10 mouse cellular contexts compared by ENCODE assay signal in the genomic region with DNA sequence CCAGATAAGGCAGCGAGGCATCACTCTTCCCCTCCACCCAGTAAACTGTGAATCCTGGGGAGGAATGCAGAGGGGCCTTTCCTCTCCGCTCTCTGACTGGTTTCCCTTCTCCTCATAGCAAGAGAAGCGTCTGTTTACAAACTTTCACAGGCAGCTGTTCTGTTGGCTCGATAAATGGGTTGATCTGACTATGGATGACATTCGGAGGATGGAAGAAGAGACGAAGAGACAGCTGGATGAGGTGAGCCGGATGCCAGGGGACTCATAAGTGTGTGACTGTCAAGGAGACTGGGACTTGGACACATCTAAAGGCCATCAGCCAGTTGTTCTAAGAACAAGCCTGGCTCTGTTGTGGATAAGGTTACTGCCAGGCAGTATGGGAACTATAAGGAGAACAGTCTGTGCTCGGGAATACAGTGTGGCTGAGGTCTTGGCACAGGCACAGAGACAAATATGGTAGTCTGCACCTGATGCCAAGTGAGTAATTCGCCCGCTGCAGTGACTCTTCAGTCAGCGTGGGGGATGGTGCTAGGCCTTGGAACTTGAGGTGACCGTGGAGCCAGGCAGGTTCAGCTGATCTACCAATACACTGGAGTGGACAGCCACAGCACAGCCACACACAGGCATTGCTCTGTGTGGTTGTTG. TPM values are rescaled to one million over a fixed set of nuclear protein-coding genes. Genes with fewer than 3 reads are reported as not detected.
DNase-seq lines count a peak whose midpoint lies in the region; ATAC-seq lines count a peak whose summit lies in the region.
"Had no signal": no experiment of that assay in that cellular context is flagged by ENCODE, and none has a peak within 500 bp of the region (broad histone marks: within the 10 kb centered on the region; RNA-seq: fewer than 3 reads in every experiment).

No protein-coding gene starts in this region.

- H3K4me3 ChIP-seq in embryonic facial prominence, embryonic 15.5 days (replicated peaks), result no peak overlapping the region
- no peak overlapping the region for H3K4me3 ChIP-seq in liver, embryonic 12.5 days
- H3K4me3 ChIP-seq: erythroblast, embryonic 14.5 days; liver, embryonic 13.5 days had no signal

- no peak overlapping the region for H3K4me2 ChIP-seq in embryonic facial prominence, embryonic 15.5 days (replicated peaks)
- no peak overlapping the region for H3K4me2 ChIP-seq in liver, embryonic 12.5 days
- H3K4me2 ChIP-seq: liver, embryonic 13.5 days had no signal

- H3K36me3 ChIP-seq in embryonic facial prominence, embryonic 15.5 days, result peaks cover 74% of the 10 kb centered on the region
- H3K36me3 ChIP-seq in liver, embryonic 12.5 days, result peaks cover 77% of the 10 kb centered on the region

- DNase-seq in gastrocnemius, adult 18-20 months (ENCODE audit: low spot score), result peak; percentile 91
- DNase-seq in gastrocnemius, postnatal 4 days (ENCODE audit: low spot score in 2 of 2), result no peak
- DNase-seq in MN1 (ENCODE audit: low spot score), result peak; percentile 48
- peak; percentile 30 to 77 for DNase-seq in left cerebral cortex, postnatal 14 days (ENCODE audit: low spot score in 2 of 2)
- DNase-seq: liver, embryonic 13.5 days had no signal

- intact Hi-C loops in left cerebral cortex, postnatal 14 days (cut with DNase I), result no loop called here

- H3K27ac ChIP-seq in embryonic facial prominence, embryonic 15.5 days (replicated peaks), result peak overlapping the region; percentile 39; the same call in 1 of the 2 replicates
- H3K27ac ChIP-seq in liver, embryonic 12.5 days, result no peak overlapping the region
- H3K27ac ChIP-seq: liver, embryonic 13.5 days had no signal

- H3K9ac ChIP-seq in embryonic facial prominence, embryonic 15.5 days, result no peak overlapping the region
- no peak overlapping the region for H3K9ac ChIP-seq in liver, embryonic 12.5 days
- H3K9ac ChIP-seq: liver, embryonic 13.5 days had no signal

- 85% methylated on average over 12 of the region's 12 CpGs for WGBS in embryonic facial prominence, embryonic 15.5 days
- 84% methylated on average over 12 of the region's 12 CpGs for WGBS in liver, embryonic 12.5 days (ENCODE audit: insufficient replicate concordance)

- no peaks in the 10 kb centered on the region for H3K4me1 ChIP-seq in embryonic facial prominence, embryonic 15.5 days
- H3K4me1 ChIP-seq in liver, embryonic 12.5 days, result peaks cover 16% of the 10 kb centered on the region

- H3K27me3 ChIP-seq in embryonic facial prominence, embryonic 15.5 days, result no peaks in the 10 kb centered on the region
- no peaks in the 10 kb centered on the region for H3K27me3 ChIP-seq in liver, embryonic 12.5 days (replicated peaks)
- H3K27me3 ChIP-seq: liver, embryonic 13.5 days had no signal

- H3K9me3 ChIP-seq in embryonic facial prominence, embryonic 15.5 days (replicated peaks), result no peaks in the 10 kb centered on the region
- no peaks in the 10 kb centered on the region for H3K9me3 ChIP-seq in liver, embryonic 12.5 days (replicated peaks)
- H3K9me3 ChIP-seq: liver, embryonic 13.5 days had no signal

- no peak for ATAC-seq in embryonic facial prominence, embryonic 15.5 days (ENCODE audit: insufficient number of reproducible peaks, low FRiP score, low TSS enrichment, low read depth)
- ATAC-seq in megakaryocyte-erythroid progenitor cell, adult 5-6 weeks (replicated peaks; ENCODE audit: low FRiP score, low TSS enrichment, poor library complexity, severe bottlenecking), result no peak
- ATAC-seq in CD4-positive, CD25-positive, alpha-beta regulatory T cell, adult 4 months, result no peak
- ATAC-seq in liver, embryonic 12.5 days, result no peak

RNA-seq across cellular contexts. Expression of gene Inpp5k, which starts 10.5 kb away (rescaled TPM):
- 10 to 100 TPM; 24.6 to 25.0 TPM for total RNA-seq in gastrocnemius, adult 18-20 months (2021)
- total RNA-seq in gastrocnemius, postnatal 4 days (2021), result 10 to 100 TPM; 26.7 to 28.4 TPM
- polyA plus RNA-seq in embryonic facial prominence, embryonic 15.5 days (2015; fragmentation: Nextera tagmentation; extraction: Ambion mirVana), result 25.7 and 31.9 TPM in 2 replicates
- 10 to 100 TPM; 43.2 to 44.4 TPM for total RNA-seq in left cerebral cortex, postnatal 14 days (2021)
- total RNA-seq in megakaryocyte-erythroid progenitor cell, adult 5-6 weeks (2014; fragmentation: Nextera tagmentation), result 33.8 and 34.5 TPM in 2 replicates
- 19.9 and 26.5 TPM in 2 replicates for total RNA-seq in megakaryocyte-erythroid progenitor cell, adult 5-6 weeks (2017)
- polyA plus RNA-seq in CD4-positive, CD25-positive, alpha-beta regulatory T cell, adult 4 months (2017; shearing (Covaris generic)), result 100 to 1,000 TPM; 123 to 160 TPM
- 15.0 and 15.8 TPM in 2 replicates for polyA plus RNA-seq in liver, embryonic 12.5 days (2016; fragmentation: Nextera tagmentation; extraction: Ambion mirVana)

RNA-seq across cellular contexts. Expression of gene Myo1c, which starts 30.0 kb away (rescaled TPM):
- total RNA-seq in gastrocnemius, adult 18-20 months (2021), result 10 to 100 TPM; 32.6 to 40.7 TPM
- 10 to 100 TPM; 87.9 to 88.1 TPM for total RNA-seq in gastrocnemius, postnatal 4 days (2021)
- 56.1 and 65.3 TPM in 2 replicates for polyA plus RNA-seq in embryonic facial prominence, embryonic 15.5 days (2015; fragmentation: Nextera tagmentation; extraction: Ambion mirVana)
- total RNA-seq in left cerebral cortex, postnatal 14 days (2021), result 10 to 100 TPM; 20.5 to 21.7 TPM
- total RNA-seq in megakaryocyte-erythroid progenitor cell, adult 5-6 weeks (2014; fragmentation: Nextera tagmentation), result 36.5 and 37.4 TPM in 2 replicates
- total RNA-seq in megakaryocyte-erythroid progenitor cell, adult 5-6 weeks (2017), result 13.5 and 32.6 TPM in 2 replicates
- polyA plus RNA-seq in CD4-positive, CD25-positive, alpha-beta regulatory T cell, adult 4 months (2017; shearing (Covaris generic)), result 10 to 100 TPM; 16.2 to 30.4 TPM
- 34.6 and 35.5 TPM in 2 replicates for polyA plus RNA-seq in liver, embryonic 12.5 days (2016; fragmentation: Nextera tagmentation; extraction: Ambion mirVana)

RNA-seq across cellular contexts. Expression of gene Pitpna, which starts 32.4 kb away (rescaled TPM):
- total RNA-seq in gastrocnemius, adult 18-20 months (2021), result 100 to 1,000 TPM; 168 to 172 TPM
- total RNA-seq in gastrocnemius, postnatal 4 days (2021), result 100 to 1,000 TPM; 106 to 117 TPM
- polyA plus RNA-seq in embryonic facial prominence, embryonic 15.5 days (2015; fragmentation: Nextera tagmentation; extraction: Ambion mirVana), result 73.0 and 79.3 TPM in 2 replicates
- total RNA-seq in left cerebral cortex, postnatal 14 days (2021), result 100 to 1,000 TPM; 336 to 338 TPM
- 69.0 and 96.5 TPM in 2 replicates for total RNA-seq in megakaryocyte-erythroid progenitor cell, adult 5-6 weeks (2014; fragmentation: Nextera tagmentation)
- total RNA-seq in megakaryocyte-erythroid progenitor cell, adult 5-6 weeks (2017), result 46.2 and 58.2 TPM in 2 replicates
- 10 to 100 TPM; 22.1 to 42.5 TPM for polyA plus RNA-seq in CD4-positive, CD25-positive, alpha-beta regulatory T cell, adult 4 months (2017; shearing (Covaris generic))
- 65.7 and 69.3 TPM in 2 replicates for polyA plus RNA-seq in liver, embryonic 12.5 days (2016; fragmentation: Nextera tagmentation; extraction: Ambion mirVana)

RNA-seq across cellular contexts. Expression of gene Crk, which starts 58.8 kb away (rescaled TPM):
- 10 to 100 TPM; 50.3 to 60.6 TPM for total RNA-seq in gastrocnemius, adult 18-20 months (2021)
- total RNA-seq in gastrocnemius, postnatal 4 days (2021), result 10 to 100 TPM; 67.5 to 76.6 TPM
- polyA plus RNA-seq in embryonic facial prominence, embryonic 15.5 days (2015; fragmentation: Nextera tagmentation; extraction: Ambion mirVana), result 105 and 112 TPM in 2 replicates
- total RNA-seq in left cerebral cortex, postnatal 14 days (2021), result 100 to 1,000 TPM; 119 to 132 TPM
- 33.0 and 38.5 TPM in 2 replicates for total RNA-seq in megakaryocyte-erythroid progenitor cell, adult 5-6 weeks (2014; fragmentation: Nextera tagmentation)
- total RNA-seq in megakaryocyte-erythroid progenitor cell, adult 5-6 weeks (2017), result 29.5 and 39.8 TPM in 2 replicates
- 10 to 100 TPM; 10.4 to 15.3 TPM for polyA plus RNA-seq in CD4-positive, CD25-positive, alpha-beta regulatory T cell, adult 4 months (2017; shearing (Covaris generic))
- polyA plus RNA-seq in liver, embryonic 12.5 days (2016; fragmentation: Nextera tagmentation; extraction: Ambion mirVana), result 50.2 and 53.6 TPM in 2 replicates

Comparison
In these comparisons a context has a peak if more than half of its experiments do, and no peak if none do; other contexts are left out.
1. DNase-seq: peak in gastrocnemius, adult 18-20 months (single experiment), MN1 (single experiment) and left cerebral cortex, postnatal 14 days (2 of 2); none in gastrocnemius, postnatal 4 days (0 of 2).